Mouse (Mus musculus) olfactory bulb, adult 2 months (tissue): ENCODE measurements around the gene Bco2. TPM values are rescaled to one million over a fixed set of nuclear protein-coding genes. Genes with fewer than 3 reads are reported as not detected.

Source experiments
- H3K27ac ChIP-seq: fragments of 200-500 bp; 2 replicates; pipeline ENCODE4 v1.5.1; 2012; ENCODE audit warnings: low read depth, low read length; ENCODE audit not compliant: insufficient read depth
- H3K4me1 ChIP-seq: fragments of 200-500 bp; 2 replicates; pipeline ENCODE4 v1.6.1; 2012; ENCODE audit warnings: low read length; ENCODE audit not compliant: control insufficient read depth, insufficient read depth
- H3K4me3 ChIP-seq: fragments of 200-500 bp; 2 replicates; pipeline ENCODE4 v1.5.1; 2012; ENCODE audit warnings: mild to moderate bottlenecking, low read depth, low read length, moderate library complexity; ENCODE audit not compliant: insufficient read depth
- CTCF ChIP-seq: fragments of 200-500 bp; IDR thresholded peaks from 2 replicates; pipeline ENCODE4 v1.5.1; 2012; ENCODE audit warnings: low read depth, mild to moderate bottlenecking, low read length, moderate library complexity; ENCODE audit not compliant: insufficient read depth
- POLR2A ChIP-seq: fragments of 200-500 bp; IDR thresholded peaks from 2 replicates; pipeline ENCODE4 v1.6.1; 2012; ENCODE audit warnings: mild to moderate bottlenecking, low read depth, low read length, moderate library complexity; ENCODE audit not compliant: insufficient read depth
- WGBS: fragments of 180-500 bp; shearing (Covaris S2); methylation state at CpG from one replicate; pipeline ENCODE4 v1.1.7; 2018; 5-methylcytosine and 5-hydroxymethylcytosine counted together
- polyA plus RNA-seq: library from polyadenylated mRNA; stranded (reverse); fragments of >200 nt; gene quantifications from 2 replicates; pipeline ENCODE4 v1.2.4, GENCODE M21; 2012; ENCODE audit warnings: low replicate concordance; ENCODE audit not compliant: missing spikeins, insufficient read depth, insufficient read length

Gene Bco2
- polyA plus RNA-seq, 1 experiment: not detected

DNA sequence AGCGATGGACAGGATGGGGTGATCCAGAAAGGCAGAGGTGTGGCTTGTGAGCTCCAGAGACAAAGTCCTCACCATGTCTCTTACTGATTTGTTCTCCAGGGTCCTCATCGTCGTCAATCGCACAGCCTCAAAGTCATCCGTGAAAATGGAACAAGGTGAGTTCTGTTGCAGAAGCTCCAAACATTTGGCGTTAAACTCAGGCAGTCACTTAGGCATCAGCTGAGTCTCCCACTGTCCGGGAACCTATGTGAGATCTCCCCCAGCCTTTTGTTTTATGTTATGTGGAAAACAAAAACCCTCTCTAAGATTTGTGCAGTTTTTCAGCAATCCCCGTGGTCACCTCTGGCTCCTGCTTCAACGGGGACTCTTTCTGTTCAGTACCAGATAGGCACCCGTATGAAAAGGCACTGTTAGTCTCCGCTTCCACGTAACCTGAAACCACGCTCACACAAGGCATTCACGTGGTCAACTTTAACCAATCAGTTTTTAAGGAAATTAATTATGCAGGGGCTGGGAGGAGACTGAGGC is 53.9 kb downstream of the Bco2 start:
- no peak for TF ChIP-seq POLR2A
- TF ChIP-seq CTCF: no peak
- no peak overlapping the region for H3K27ac ChIP-seq
- H3K4me3 ChIP-seq: peak overlapping the region; percentile 8; the same call in 1 of the 2 replicates
- WGBS: 25% methylated on average over 14 of the region's 14 CpGs
- H3K4me1 ChIP-seq: no peaks in the 10 kb centered on the region

DNA sequence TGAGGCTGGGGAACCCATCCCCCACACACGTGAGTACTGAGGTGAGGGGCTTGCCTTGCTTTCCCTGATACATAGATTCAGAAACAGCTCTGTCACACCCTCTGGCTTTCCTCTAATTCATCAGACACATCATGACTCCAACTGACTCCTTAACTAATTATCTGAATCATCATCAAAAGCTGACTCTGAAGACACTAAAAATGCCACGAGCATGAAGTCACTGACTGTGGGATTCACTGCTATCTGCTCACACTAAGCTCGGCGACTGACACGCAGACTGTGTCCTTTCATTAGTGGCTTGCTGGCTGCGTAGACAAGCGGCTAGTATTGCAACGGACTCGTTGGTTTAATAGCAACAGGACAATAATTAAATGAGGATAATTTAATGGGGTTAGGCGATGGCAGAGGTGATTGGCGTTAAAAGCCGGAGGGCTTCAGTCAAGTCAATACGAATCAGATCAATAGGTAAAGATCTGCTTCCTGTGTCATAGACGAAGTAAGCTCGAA is 54.5 kb downstream of the Bco2 start:
- TF ChIP-seq CTCF: no peak
- no peak for TF ChIP-seq POLR2A
- H3K4me3 ChIP-seq: no peak overlapping the region
- 62% methylated on average over 15 of the region's 15 CpGs for WGBS
- H3K27ac ChIP-seq: no peak overlapping the region
- no peaks in the 10 kb centered on the region; the same call in 1 of the 2 replicates for H3K4me1 ChIP-seq

DNA sequence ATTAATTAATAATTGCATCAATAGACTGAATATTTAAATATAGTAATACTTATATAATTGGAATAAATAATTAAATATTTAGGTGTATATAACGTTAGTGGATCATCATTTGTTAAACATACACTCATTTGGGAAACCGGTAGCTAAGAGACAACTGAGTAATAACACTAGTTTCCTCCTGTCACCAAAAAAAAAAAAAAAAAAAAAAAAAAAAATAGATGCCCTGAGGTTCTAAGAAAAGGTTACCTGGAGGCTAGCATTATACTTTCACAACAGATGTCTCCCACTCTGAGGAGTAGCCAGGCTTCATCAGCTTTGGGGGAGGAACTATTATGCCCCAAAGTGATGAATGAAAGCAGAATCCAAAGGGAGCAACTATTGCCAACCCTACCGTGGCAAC is 55.2 kb downstream of the Bco2 start:
- Histone ChIP-seq H3K4me1 (no peaks in the 10 kb centered on the region; the same call in 1 of the 2 replicates), H3K27ac (no peak overlapping the region), H3K4me3 (no peak overlapping the region)
- TF ChIP-seq CTCF: no peak
- TF ChIP-seq POLR2A: no peak
- WGBS: 87% methylated on average over 3 of the region's 3 CpGs

DNA sequence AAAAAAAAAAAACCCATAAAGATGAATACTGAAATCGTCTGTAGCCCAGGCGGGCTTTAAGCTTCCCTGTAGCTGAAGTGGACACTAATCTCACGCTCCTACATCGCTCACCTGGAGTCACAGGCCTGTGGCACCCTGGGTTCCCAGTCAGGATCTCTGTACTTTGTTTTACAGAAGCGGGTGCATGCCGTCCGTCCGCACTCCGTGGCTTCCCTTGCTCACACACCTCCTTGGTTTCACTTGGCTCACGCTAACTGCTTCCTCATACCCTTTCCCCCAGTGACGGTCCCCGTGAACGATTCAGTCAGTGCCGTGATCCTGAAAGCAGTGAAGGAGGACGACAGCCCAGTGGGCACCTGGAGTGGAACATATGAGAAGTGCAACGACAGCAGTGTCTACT is 56.2 kb downstream of the Bco2 start:
- Histone ChIP-seq H3K4me3 (no peak overlapping the region), H3K4me1 (no peaks in the 10 kb centered on the region; the same call in 1 of the 2 replicates), H3K27ac (no peak overlapping the region)
- no peak for TF ChIP-seq CTCF
- TF ChIP-seq POLR2A: no peak
- WGBS: 88% methylated on average over 16 of the region's 16 CpGs

DNA sequence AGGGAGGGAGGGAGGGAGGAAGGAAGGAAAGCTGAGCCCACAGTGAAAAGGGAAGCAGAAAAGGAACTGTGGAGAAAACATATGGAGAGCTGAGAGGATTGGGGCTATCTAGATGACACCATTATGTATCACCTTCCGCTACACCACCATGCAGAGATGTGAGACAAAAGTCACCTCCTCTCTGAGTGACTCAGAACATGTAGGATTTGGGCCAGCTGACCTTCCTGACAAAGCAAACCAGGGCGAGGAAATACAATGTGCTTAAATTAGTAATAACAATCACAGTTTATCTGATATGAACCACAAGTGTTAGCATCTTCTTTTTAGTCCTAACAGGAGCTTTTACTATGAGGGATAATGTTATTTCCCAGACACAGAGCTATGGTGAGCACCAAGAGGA is 57.4 kb downstream of the Bco2 start:
- Histone ChIP-seq H3K27ac (no peak overlapping the region), H3K4me1 (no peaks in the 10 kb centered on the region; the same call in 1 of the 2 replicates), H3K4me3 (no peak overlapping the region)
- WGBS: 81% methylated on average over 2 of the region's 2 CpGs
- no peak for TF ChIP-seq POLR2A
- no peak for TF ChIP-seq CTCF

DNA sequence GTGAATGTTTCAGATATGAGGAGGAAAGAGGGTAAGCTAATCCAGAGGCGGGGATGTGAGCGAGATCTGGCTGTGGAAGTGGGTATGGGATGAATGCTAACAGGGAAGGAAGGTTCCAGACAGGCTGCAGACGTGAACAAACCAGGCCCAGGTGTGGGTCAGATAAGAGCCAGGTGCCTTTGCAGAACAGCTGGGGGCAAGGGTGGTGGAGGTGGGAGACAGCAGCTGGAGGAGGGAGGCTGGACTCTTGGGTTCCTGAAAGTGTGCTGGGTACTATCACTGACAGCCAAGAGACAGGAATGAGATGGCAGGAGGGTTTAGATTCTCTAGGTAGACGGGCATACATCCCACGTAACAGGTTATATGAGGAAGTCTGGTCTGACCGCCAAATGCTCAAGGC is 57.9 kb downstream of the Bco2 start:
- Histone ChIP-seq H3K4me1 (no peaks in the 10 kb centered on the region; the same call in 1 of the 2 replicates), H3K27ac (no peak overlapping the region), H3K4me3 (no peak overlapping the region)
- no peak for TF ChIP-seq POLR2A
- no peak for TF ChIP-seq CTCF
- 83% methylated on average over 6 of the region's 6 CpGs for WGBS

DNA sequence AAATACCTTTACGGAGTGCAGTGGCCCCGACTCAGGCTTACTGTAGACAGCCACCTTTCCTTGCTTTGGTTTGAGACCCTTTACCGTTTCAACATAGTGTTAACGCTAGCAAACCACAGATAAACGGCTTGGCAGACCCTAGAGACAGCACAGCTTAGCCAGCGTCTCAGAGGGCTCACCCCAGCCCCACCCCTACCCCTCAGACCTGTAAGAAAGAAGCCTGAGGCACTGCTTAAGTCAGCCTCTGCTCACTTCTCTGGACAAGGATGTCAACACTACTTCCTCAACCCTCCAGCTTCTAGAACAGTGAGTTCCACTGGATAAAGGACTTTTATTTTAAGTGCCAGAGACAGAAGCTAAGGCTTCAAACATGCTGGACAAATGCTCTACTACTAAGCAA is 58.4 kb downstream of the Bco2 start:
- 45% methylated on average over 6 of the region's 6 CpGs for WGBS
- no peak overlapping the region for H3K27ac ChIP-seq
- TF ChIP-seq CTCF (no peak), POLR2A (no peak)
- H3K4me3 ChIP-seq: no peak overlapping the region
- no peaks in the 10 kb centered on the region; the same call in 1 of the 2 replicates for H3K4me1 ChIP-seq

DNA sequence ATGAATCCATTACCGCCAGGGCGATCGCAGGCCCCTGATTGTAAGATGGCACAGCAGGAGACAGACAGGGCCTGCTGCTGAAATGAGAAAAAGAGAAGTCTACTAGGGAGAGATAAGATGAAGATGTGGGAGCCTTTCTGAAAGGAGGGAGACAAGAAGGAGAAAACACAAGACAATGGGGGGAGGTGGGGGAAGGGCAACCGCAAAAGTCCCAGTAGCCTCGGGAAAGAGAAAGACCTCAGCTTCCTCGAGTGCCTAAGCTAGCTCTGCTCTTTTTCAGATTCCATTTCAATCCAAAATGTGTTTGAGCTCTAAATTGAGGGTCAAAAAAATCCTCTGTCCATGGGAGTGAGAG is 58.9 kb downstream of the Bco2 start:
- WGBS: 55% methylated on average over 6 of the region's 6 CpGs
- TF ChIP-seq CTCF (no peak), POLR2A (no peak)
- H3K4me3 ChIP-seq: no peak overlapping the region
- no peaks in the 10 kb centered on the region; the same call in 1 of the 2 replicates for H3K4me1 ChIP-seq
- no peak overlapping the region for H3K27ac ChIP-seq

DNA sequence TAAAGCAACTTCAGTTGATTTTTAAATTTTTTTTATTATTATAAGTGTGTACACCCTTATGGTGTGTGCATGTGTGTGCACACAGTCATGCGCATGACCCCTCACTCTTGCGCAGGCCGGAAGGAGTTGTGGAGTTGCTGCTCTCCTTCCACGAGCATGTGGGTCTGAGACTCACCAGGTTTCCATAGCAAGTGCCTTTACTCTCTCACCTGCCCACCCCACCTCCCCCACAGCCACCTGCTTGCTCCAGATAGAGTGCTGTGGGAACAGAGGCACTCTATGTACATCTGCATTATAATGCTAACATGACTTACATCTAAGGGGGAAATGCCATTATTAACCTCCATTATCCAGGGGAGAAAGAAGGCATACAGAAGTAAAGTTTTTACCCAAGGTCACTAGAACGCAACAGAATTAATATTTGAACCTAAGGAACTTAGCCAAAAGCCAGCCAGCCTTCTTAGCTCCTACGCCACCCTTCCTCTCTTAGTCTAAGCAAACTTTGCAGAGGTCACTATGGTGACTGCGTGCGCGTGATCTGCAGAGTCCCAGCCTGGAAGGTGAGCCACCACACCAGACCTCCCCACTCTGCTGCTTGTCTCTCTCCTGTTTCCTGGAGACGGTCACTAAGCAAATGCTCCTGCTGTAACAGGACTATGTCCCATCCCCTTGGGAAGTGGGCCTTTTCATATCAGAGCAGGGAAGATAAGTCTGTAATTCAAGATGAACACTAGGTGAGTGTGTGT is 59.4 kb downstream of the Bco2 start:
- no peak for TF ChIP-seq POLR2A
- TF ChIP-seq CTCF: no peak
- Histone ChIP-seq H3K27ac (no peak overlapping the region), H3K4me1 (no peaks in the 10 kb centered on the region; the same call in 1 of the 2 replicates), H3K4me3 (no peak overlapping the region)
- WGBS: 87% methylated on average over 10 of the region's 10 CpGs
